Mouse (Mus musculus): Measurements from ENCODE around the gene Rnf216. TPM values are rescaled to one million over a fixed set of nuclear protein-coding genes. Genes with fewer than 3 reads are reported as not detected.

Rnf216 gene
- polyA plus RNA-seq, 1 experiment from 2014 or later, result 37.7 TPM

GRCm38 (mm10) chr5:142958464-142958863, 154.3 kb downstream of the Rnf216 start:
- H3K36me3 ChIP-seq (ENCODE audit: control insufficient read depth, insufficient read depth, low read length), result no peaks in the 10 kb centered on the region

GRCm38 (mm10) chr5:142956956-142957703, 155.7 kb downstream of the Rnf216 start:
- Histone ChIP-seq H3K9me3 (ENCODE audit: control insufficient read depth, low read length) (no peaks in the 10 kb centered on the region), H3K4me1 (ENCODE audit: control insufficient read depth, insufficient read depth, low read length) (peaks cover 4% of the 10 kb centered on the region; the same call in 1 of the 2 replicates), H3K27ac (replicated peaks; ENCODE audit: low read depth, low read length) (no peak overlapping the region), H3K27me3 (ENCODE audit: control insufficient read depth, insufficient read depth, low read length) (no peaks in the 10 kb centered on the region), H3K36me3 (ENCODE audit: control insufficient read depth, insufficient read depth, low read length) (no peaks in the 10 kb centered on the region), H3K4me2 (ENCODE audit: low read depth, severe bottlenecking) (no peak overlapping the region), H3K4me3 (ENCODE audit: low read depth, low read length) (no peak overlapping the region), H3K9ac (ENCODE audit: low read length) (no peak overlapping the region)
- 67% methylated on average over 6 of the region's 6 CpGs for WGBS
- no peak for ATAC-seq (ENCODE audit: insufficient number of reproducible peaks, low FRiP score, low TSS enrichment, low read depth)
- DNase-seq (ENCODE audit: low spot score), result no peak

More at GRCm38 (mm10) chr5:142958464-142958863, 154.3 kb downstream of the Rnf216 start:
- H3K4me3 ChIP-seq (ENCODE audit: low read depth, low read length), result no peak overlapping the region
- peaks cover 4% of the 10 kb centered on the region for H3K4me1 ChIP-seq (ENCODE audit: control insufficient read depth, insufficient read depth, low read length)
- H3K4me2 ChIP-seq (ENCODE audit: low read depth, severe bottlenecking), result no peak overlapping the region
- WGBS, result 91% methylated on average over 14 of the region's 14 CpGs
- ATAC-seq (ENCODE audit: insufficient number of reproducible peaks, low FRiP score, low TSS enrichment, low read depth) (no peak), DNase-seq (ENCODE audit: low spot score) (no peak)
- no peak overlapping the region for H3K9ac ChIP-seq (ENCODE audit: low read length)
- no peak overlapping the region for H3K27ac ChIP-seq (replicated peaks; ENCODE audit: low read depth, low read length)
- no peaks in the 10 kb centered on the region for H3K27me3 ChIP-seq (ENCODE audit: control insufficient read depth, insufficient read depth, low read length)
- no peaks in the 10 kb centered on the region for H3K9me3 ChIP-seq (ENCODE audit: control insufficient read depth, low read length)

- H3K27ac ChIP-seq (replicated peaks; ENCODE audit: low read depth, low read length), result no peak overlapping the region
- DNase-seq (ENCODE audit: low spot score), result no peak
- H3K4me1 ChIP-seq (ENCODE audit: control insufficient read depth, insufficient read depth, low read length), result no peaks in the 10 kb centered on the region
- no peaks in the 10 kb centered on the region for H3K36me3 ChIP-seq (ENCODE audit: control insufficient read depth, insufficient read depth, low read length)
- WGBS, result 69% methylated on average over 3 of the region's 3 CpGs
- H3K9me3 ChIP-seq (ENCODE audit: control insufficient read depth, low read length), result no peaks in the 10 kb centered on the region
- H3K9ac ChIP-seq (ENCODE audit: low read length), result no peak overlapping the region
- H3K4me2 ChIP-seq (ENCODE audit: low read depth, severe bottlenecking), result no peak overlapping the region
- no peaks in the 10 kb centered on the region for H3K27me3 ChIP-seq (ENCODE audit: control insufficient read depth, insufficient read depth, low read length)
- ATAC-seq (ENCODE audit: insufficient number of reproducible peaks, low FRiP score, low TSS enrichment, low read depth), result no peak
- no peak overlapping the region for H3K4me3 ChIP-seq (ENCODE audit: low read depth, low read length)
Observed at GRCm38 (mm10) chr5:142953641-142954040, 159.2 kb downstream of the Rnf216 start.

- WGBS, result 90% methylated on average over 6 of the region's 6 CpGs
- ATAC-seq (ENCODE audit: insufficient number of reproducible peaks, low FRiP score, low TSS enrichment, low read depth) (no peak), DNase-seq (ENCODE audit: low spot score) (no peak)
- H3K4me1 ChIP-seq (ENCODE audit: control insufficient read depth, insufficient read depth, low read length), result no peaks in the 10 kb centered on the region
- no peaks in the 10 kb centered on the region for H3K36me3 ChIP-seq (ENCODE audit: control insufficient read depth, insufficient read depth, low read length)
- H3K9ac ChIP-seq (ENCODE audit: low read length), result no peak overlapping the region
- H3K27me3 ChIP-seq (ENCODE audit: control insufficient read depth, insufficient read depth, low read length), result no peaks in the 10 kb centered on the region
- H3K27ac ChIP-seq (replicated peaks; ENCODE audit: low read depth, low read length), result no peak overlapping the region
- no peak overlapping the region for H3K4me2 ChIP-seq (ENCODE audit: low read depth, severe bottlenecking)
- H3K4me3 ChIP-seq (ENCODE audit: low read depth, low read length), result no peak overlapping the region
- H3K9me3 ChIP-seq (ENCODE audit: control insufficient read depth, low read length), result no peaks in the 10 kb centered on the region
Observed at GRCm38 (mm10) chr5:142950405-142950804, 162.4 kb downstream of the Rnf216 start.

GRCm38 (mm10) chr5:142949580-142949979, 163.2 kb downstream of the Rnf216 start:
- H3K4me1 ChIP-seq (ENCODE audit: control insufficient read depth, insufficient read depth, low read length), result no peaks in the 10 kb centered on the region
- ATAC-seq (ENCODE audit: insufficient number of reproducible peaks, low FRiP score, low TSS enrichment, low read depth) (no peak), DNase-seq (ENCODE audit: low spot score) (no peak)
- H3K4me3 ChIP-seq (ENCODE audit: low read depth, low read length), result no peak overlapping the region
- no peak overlapping the region for H3K27ac ChIP-seq (replicated peaks; ENCODE audit: low read depth, low read length)
- no peaks in the 10 kb centered on the region for H3K36me3 ChIP-seq (ENCODE audit: control insufficient read depth, insufficient read depth, low read length)
- no peaks in the 10 kb centered on the region for H3K9me3 ChIP-seq (ENCODE audit: control insufficient read depth, low read length)
- 38% methylated on average over 6 of the region's 6 CpGs for WGBS
- H3K4me2 ChIP-seq (ENCODE audit: low read depth, severe bottlenecking), result no peak overlapping the region
- H3K9ac ChIP-seq (ENCODE audit: low read length), result no peak overlapping the region
- no peaks in the 10 kb centered on the region for H3K27me3 ChIP-seq (ENCODE audit: control insufficient read depth, insufficient read depth, low read length)

- Histone ChIP-seq H3K9ac (ENCODE audit: low read length) (no peak overlapping the region), H3K27ac (replicated peaks; ENCODE audit: low read depth, low read length) (no peak overlapping the region), H3K36me3 (ENCODE audit: control insufficient read depth, insufficient read depth, low read length) (no peaks in the 10 kb centered on the region), H3K4me1 (ENCODE audit: control insufficient read depth, insufficient read depth, low read length) (no peaks in the 10 kb centered on the region), H3K27me3 (ENCODE audit: control insufficient read depth, insufficient read depth, low read length) (no peaks in the 10 kb centered on the region), H3K4me2 (ENCODE audit: low read depth, severe bottlenecking) (no peak overlapping the region), H3K4me3 (ENCODE audit: low read depth, low read length) (no peak overlapping the region), H3K9me3 (ENCODE audit: control insufficient read depth, low read length) (no peaks in the 10 kb centered on the region)
- 78% methylated on average over 7 of the region's 7 CpGs for WGBS
- DNase-seq (ENCODE audit: low spot score), result no peak
- ATAC-seq (ENCODE audit: insufficient number of reproducible peaks, low FRiP score, low TSS enrichment, low read depth), result no peak
Observed at GRCm38 (mm10) chr5:142947460-142947859, 165.3 kb downstream of the Rnf216 start.

- H3K9ac ChIP-seq (ENCODE audit: low read length), result no peak overlapping the region
- H3K4me2 ChIP-seq (ENCODE audit: low read depth, severe bottlenecking), result no peak overlapping the region
- ATAC-seq (ENCODE audit: insufficient number of reproducible peaks, low FRiP score, low TSS enrichment, low read depth), result no peak
- no peak for DNase-seq (ENCODE audit: low spot score)
- WGBS, result 51% methylated on average over 8 of the region's 8 CpGs
- H3K9me3 ChIP-seq (ENCODE audit: control insufficient read depth, low read length), result no peaks in the 10 kb centered on the region; the same call in 1 of the 2 replicates
- 0 out of 2 replicates have a peak overlapping the region, but pooled peaks have one; percentile 3 for H3K27ac ChIP-seq (replicated peaks; ENCODE audit: low read depth, low read length)
- no peaks in the 10 kb centered on the region for H3K36me3 ChIP-seq (ENCODE audit: control insufficient read depth, insufficient read depth, low read length)
- H3K4me1 ChIP-seq (ENCODE audit: control insufficient read depth, insufficient read depth, low read length), result no peaks in the 10 kb centered on the region
- H3K27me3 ChIP-seq (ENCODE audit: control insufficient read depth, insufficient read depth, low read length), result no peaks in the 10 kb centered on the region
- no peak overlapping the region for H3K4me3 ChIP-seq (ENCODE audit: low read depth, low read length)
Observed at GRCm38 (mm10) chr5:142944979-142945682, 167.7 kb downstream of the Rnf216 start.

Measured in limb, embryonic 11.5 days (tissue).